ENCODE assay signal across 13 mouse cellular contexts in the genomic region with DNA sequence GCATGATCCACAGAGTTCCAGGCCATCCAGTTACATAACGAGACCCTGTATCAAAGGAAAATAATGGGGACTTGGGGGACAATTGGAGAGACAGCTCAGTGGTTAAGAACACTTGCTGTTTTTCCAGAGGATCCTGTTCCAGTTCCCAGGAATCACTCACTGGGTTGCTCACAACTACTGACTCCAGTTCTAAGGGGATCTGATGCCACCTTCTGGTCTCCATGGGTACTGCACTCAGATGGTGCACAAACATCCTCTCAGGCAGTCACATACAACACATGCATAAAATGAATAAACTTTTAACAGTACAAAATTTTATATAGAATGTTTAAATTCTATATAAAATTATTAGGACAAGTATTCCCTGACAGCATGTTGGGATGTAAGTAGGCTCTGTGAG. TPM values are rescaled to one million over a fixed set of nuclear protein-coding genes. Genes with fewer than 3 reads are reported as not detected.
A peak's percentile ranks its signal among the peaks of the same experiment; 100 is the strongest.
DNase-seq lines count a peak whose midpoint lies in the region; TF ChIP-seq lines count a peak whose summit lies in the region.
"Had no signal": no experiment of that assay in that cellular context is flagged by ENCODE, and none has a peak within 500 bp of the region (broad histone marks: within the 10 kb centered on the region; RNA-seq: fewer than 3 reads in every experiment).

No protein-coding gene starts in this region.

- no peak overlapping the region for H3K27ac ChIP-seq in left cerebral cortex, adult 2 months
- H3K27ac ChIP-seq: midbrain, embryonic 10.5 days had no signal

- TF ChIP-seq CTCF in left cerebral cortex, adult 2 months (IDR thresholded peaks at IDR 0.05), result peak; percentile 24
- peak; percentile 34; the same call in 1 of the 2 replicates for TF ChIP-seq CTCF in brain, embryonic 14.5 days (IDR thresholded peaks at IDR 0.05; ENCODE audit: borderline replicate concordance, extremely low read depth, insufficient read depth, insufficient read length)

- DNase-seq in adrenal gland, postnatal 10 days, result peak; percentile 3
- no peak for DNase-seq in adrenal gland, adult 8-10 months
- DNase-seq in left cerebral cortex, adult 2 months (ENCODE audit: extremely low spot score in 1 of 2, low spot score in 2 of 2), result no peak
- DNase-seq in left cerebral cortex, postnatal 25 days (ENCODE audit: low spot score in 2 of 2), result no peak
- DNase-seq in 3T3-L1 (ENCODE audit: low read depth, low spot score), result peak; percentile 38
- no peak for DNase-seq in brain, embryonic 14.5 days (ENCODE audit: low read depth)
- no peak for DNase-seq in frontal cortex, postnatal 14 days (ENCODE audit: low spot score in 2 of 2)
- no peak for DNase-seq in urinary bladder, postnatal 25 days (ENCODE audit: low spot score)
- DNase-seq: adrenal gland, adult 2 months; cerebellum, adult 9-11 months; kidney, adult 11 months had no signal

- TF ChIP-seq POLR2A in brain, embryonic 14.5 days (IDR thresholded peaks at IDR 0.05; ENCODE audit: borderline replicate concordance, extremely low read depth, insufficient read depth, insufficient read length, poor library complexity, severe bottlenecking), result no peak

- intact Hi-C loops in left cerebral cortex, adult 2 months (cut with DNase I), result no loop called here
- intact Hi-C loops in left cerebral cortex, postnatal 25 days (cut with DNase I), result no loop called here

- no peak overlapping the region for H3K4me3 ChIP-seq in left cerebral cortex, adult 2 months
- H3K4me3 ChIP-seq: heart, embryonic 12.5 days; midbrain, embryonic 10.5 days had no signal

RNA-seq across cellular contexts. Expression of a gene that starts 10.8 kb away (rescaled TPM):
- 10 to 100 TPM; 41.0 to 46.1 TPM for total RNA-seq in adrenal gland, postnatal 10 days (2021)
- total RNA-seq in adrenal gland, adult 8-10 months (2022), result 10 to 100 TPM; 49.0 to 54.6 (median 52.2) TPM
- total RNA-seq in left cerebral cortex, adult 2 months (2021), result 10 to 100 TPM; 36.6 to 37.7 TPM
- 10 to 100 TPM; 39.5 to 41.1 TPM for total RNA-seq in left cerebral cortex, postnatal 25 days (2021)
- 11.5 and 14.7 TPM in 2 replicates for polyA plus RNA-seq in brain, embryonic 14.5 days (2012; rRNA removed)

RNA-seq across cellular contexts. Expression of a gene that starts 11.0 kb away (rescaled TPM):
- total RNA-seq in adrenal gland, postnatal 10 days (2021), result 10 to 100 TPM; 60.0 to 66.5 TPM
- total RNA-seq in adrenal gland, adult 8-10 months (2022), result 10 to 100 TPM; 51.4 to 63.9 (median 55.7) TPM
- total RNA-seq in left cerebral cortex, adult 2 months (2021), result 10 to 100 TPM; 42.3 to 44.0 TPM
- total RNA-seq in left cerebral cortex, postnatal 25 days (2021), result 10 to 100 TPM; 47.8 to 56.8 TPM
- 41.7 and 43.8 TPM in 2 replicates for polyA plus RNA-seq in brain, embryonic 14.5 days (2012; rRNA removed)

RNA-seq across cellular contexts. Expression of a gene that starts 18.0 kb away (rescaled TPM):
- 1 to 10 TPM; 7.0 to 7.9 TPM for total RNA-seq in adrenal gland, postnatal 10 days (2021)
- total RNA-seq in adrenal gland, adult 8-10 months (2022), result 10 to 100 TPM in 3 of 4 experiments, 1 to 10 TPM in 1; 9.4 to 13.3 (median 12.3) TPM
- total RNA-seq in left cerebral cortex, adult 2 months (2021), result 10 to 100 TPM; 34.8 to 34.9 TPM
- total RNA-seq in left cerebral cortex, postnatal 25 days (2021), result 10 to 100 TPM; 32.5 to 34.8 TPM
- 9.4 and 15.1 TPM in 2 replicates for polyA plus RNA-seq in brain, embryonic 14.5 days (2012; rRNA removed)

Comparison
In these comparisons a context has a peak if more than half of its experiments do, and no peak if none do; other contexts are left out.
1. DNase-seq: peak in adrenal gland, postnatal 10 days (single experiment) and 3T3-L1 (single experiment); none in adrenal gland, adult 8-10 months (single experiment), left cerebral cortex, adult 2 months (0 of 2), left cerebral cortex, postnatal 25 days (0 of 2), brain, embryonic 14.5 days (single experiment), frontal cortex, postnatal 14 days (0 of 2) and urinary bladder, postnatal 25 days (single experiment).